Mouse (Mus musculus): Measurements from ENCODE around the gene Ciao2a. TPM values are rescaled to one million over a fixed set of nuclear protein-coding genes. Genes with fewer than 3 reads are reported as not detected.

Ciao2a gene
- total RNA-seq, 4 experiments from 2014 or later = 25.7 to 26.7 (median 26.5) TPM

DNA sequence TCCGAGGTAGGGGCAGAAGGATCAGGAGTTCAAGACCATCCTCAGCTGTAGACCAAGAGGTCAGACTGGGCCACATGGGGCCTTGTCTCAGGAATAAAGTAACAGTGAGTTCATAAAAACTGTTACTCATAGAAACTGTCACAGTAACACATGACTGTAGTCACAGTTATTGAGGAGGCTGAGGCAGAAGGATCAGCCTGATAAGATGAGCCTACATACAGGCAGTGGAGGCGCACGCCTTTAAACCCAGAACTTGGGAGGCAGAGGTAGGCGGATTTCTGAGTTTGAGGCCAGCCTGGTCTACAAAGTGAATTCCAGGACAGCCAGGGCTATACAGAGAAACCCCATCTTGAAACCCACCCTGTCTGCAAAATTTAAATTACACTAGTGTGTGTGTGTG lies 6.3 kb upstream of the Ciao2a start:
- no peak for DNase-seq (ENCODE audit: low spot score in 2 of 2)

DNA sequence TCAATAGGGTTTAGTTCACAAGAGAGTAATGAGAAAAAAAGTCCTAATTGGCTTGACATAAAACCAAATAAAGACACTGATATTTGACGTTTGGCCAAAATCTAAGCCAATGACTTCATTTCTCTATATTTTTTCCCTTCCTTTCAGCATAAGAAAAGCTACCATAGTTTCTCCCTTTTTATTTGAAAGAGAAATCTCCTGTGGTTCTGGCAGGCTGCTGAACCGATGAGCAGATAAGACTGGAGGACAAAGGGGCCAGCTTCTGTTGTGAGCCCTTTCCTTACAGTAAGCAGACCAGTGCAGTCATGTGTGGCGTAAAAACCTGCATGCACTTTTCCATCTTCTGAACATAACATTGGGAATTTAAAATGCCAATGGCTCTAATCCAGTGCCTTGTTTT lies 5.5 kb upstream of the Ciao2a start:
- no peak for DNase-seq (ENCODE audit: low spot score in 2 of 2)

GRCm38 (mm10) chr9:66121421-66121820 lies 5.0 kb upstream of the Ciao2a start:
- no peak for DNase-seq (ENCODE audit: low spot score in 2 of 2)

DNA sequence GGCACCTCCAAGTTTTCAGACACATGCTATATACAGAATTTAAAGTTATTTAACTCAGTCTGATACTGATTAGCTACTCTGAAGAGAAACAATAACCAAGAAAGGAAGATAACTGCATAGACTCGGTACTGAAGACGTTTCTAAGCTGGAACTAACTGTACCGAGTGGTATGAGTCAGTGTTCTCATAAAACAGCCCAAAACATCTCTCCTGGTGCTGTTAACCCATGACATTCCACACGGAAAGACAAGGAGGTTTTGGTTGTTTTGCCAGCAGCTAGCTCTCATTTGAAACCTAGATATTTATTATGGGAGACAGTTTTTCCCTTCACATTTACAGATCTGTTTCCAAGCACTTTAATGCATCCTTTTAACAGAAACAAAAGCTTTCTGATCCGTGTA lies 2.8 kb upstream of the Ciao2a start:
- no peak for DNase-seq (ENCODE audit: low spot score in 2 of 2)

DNA sequence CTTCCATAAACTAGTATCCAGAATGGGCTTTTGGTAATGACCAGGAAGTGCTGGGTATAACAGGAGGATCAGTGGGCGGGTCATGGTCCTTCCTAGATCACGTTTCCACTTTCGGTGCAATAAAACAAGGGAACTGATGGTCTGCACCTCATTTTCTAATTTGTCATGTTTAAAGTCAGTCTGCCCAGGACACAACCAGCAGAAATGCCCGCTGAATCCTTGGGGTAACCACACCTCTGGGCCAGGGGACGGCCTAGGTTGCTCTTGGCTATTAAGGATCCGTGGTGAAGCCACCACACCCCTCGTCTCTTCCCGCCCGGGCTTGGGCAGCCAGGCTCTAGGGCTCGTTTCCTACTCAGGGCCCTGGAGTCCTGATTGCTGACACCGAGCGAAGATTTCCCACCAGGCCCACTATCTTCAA lies 2.3 kb upstream of the Ciao2a start:
- DNase-seq (ENCODE audit: low spot score in 2 of 2) = no peak

GRCm38 (mm10) chr9:66124681-66125542 lies 1.5 kb upstream of the Ciao2a start:
- DNase-seq (ENCODE audit: low spot score in 2 of 2) = peak; percentile 85 to 96

- DNase-seq (ENCODE audit: low spot score in 2 of 2) = no peak
Measured at GRCm38 (mm10) chr9:66125543-66126455, 612 bp upstream of the Ciao2a start.

GRCm38 (mm10) chr9:66127193-66127546 lies 759 bp downstream of the Ciao2a start:
- no peak for DNase-seq (ENCODE audit: low spot score in 2 of 2)

- no peak for DNase-seq (ENCODE audit: low spot score in 2 of 2)
Measured at GRCm38 (mm10) chr9:66127884-66128283, 1.5 kb downstream of the Ciao2a start.

DNA sequence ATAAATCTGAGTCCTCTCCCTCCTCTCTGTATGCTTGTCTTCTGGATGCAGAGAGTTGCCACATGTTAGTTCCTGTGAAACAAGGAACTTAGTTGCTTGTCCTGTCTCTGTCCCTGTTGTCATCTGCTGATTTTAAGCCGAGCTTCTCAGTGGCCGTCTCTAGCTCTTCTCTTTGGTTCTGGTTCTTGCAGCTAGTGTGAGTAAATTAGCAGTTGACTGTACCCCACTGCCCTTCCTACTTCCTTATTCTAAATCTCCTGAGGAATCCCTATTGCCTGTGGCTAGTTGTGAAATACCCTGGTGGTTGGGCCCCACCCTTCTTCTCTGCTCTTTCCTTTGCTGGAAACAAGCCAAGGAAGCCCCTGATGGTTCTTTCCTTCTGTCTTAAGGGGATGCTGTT lies 5.1 kb downstream of the Ciao2a start:
- no peak for DNase-seq (ENCODE audit: low spot score in 2 of 2)

DNA sequence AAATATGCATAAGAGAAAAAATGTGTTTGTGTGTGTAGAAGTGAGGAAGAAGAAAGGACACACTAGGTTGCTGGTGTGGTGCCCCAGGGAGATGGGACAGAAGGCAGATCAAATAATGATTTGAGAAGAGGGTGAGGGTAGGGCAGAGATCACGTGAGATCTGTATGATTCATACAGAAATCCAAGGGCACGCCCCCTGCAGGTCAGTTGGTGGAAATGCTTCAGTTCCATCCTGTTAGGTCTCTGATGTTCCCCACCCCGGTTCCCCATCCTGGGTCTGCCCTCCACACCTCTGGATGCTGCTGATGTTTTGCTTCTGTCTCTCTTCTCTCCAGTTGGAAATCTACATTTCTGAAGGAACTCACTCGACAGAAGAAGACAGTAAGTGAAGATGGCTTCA lies 9.6 kb downstream of the Ciao2a start:
- no peak for DNase-seq (ENCODE audit: low spot score in 2 of 2)

- no peak for DNase-seq (ENCODE audit: low spot score in 2 of 2)
Measured at GRCm38 (mm10) chr9:66138193-66138592, 11.8 kb downstream of the Ciao2a start.

- DNase-seq (ENCODE audit: low spot score in 2 of 2) = no peak
Measured at GRCm38 (mm10) chr9:66142265-66142664, 15.9 kb downstream of the Ciao2a start.

DNA sequence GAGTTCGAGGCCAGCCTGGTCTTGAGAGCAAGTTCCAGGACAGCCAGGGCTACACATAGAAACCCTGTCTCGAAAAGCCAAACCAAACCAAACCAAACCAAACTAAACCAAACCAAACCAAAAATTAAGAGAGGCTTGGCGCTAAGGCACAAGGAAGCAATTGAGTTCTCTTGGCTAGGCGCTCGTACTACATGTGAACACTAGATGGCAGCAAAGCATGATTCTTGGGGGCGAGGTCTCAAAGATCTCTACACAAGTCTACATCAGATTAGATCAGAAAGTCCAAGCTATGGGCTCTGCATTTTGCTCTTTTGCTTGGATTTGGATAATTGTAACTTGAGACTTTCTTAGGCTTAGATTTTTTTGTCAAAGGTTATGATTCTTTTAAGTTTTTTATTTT lies 17.8 kb downstream of the Ciao2a start:
- DNase-seq (ENCODE audit: low spot score in 2 of 2) = peak; percentile 38 to 44

DNA sequence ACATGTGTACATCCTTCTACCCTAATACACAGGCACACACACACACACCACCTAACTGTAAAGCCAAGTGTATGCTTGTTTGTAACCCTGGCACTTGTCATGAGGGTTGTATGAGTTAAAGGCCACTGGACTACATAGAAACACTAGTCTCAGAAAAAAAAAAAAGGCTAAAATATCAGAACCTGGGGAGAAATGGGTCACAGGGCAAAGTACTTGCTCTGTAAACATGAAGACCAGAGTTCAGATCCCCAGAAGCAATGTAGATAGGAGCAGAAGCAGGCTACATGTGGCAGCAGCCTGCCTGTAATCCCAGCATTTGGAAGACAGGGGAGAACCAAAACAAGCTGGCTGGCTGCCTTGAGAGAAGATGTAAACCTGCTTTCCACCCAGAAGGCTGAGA lies 19.7 kb downstream of the Ciao2a start:
- DNase-seq (ENCODE audit: low spot score in 2 of 2) = no peak

GRCm38 (mm10) chr9:66152011-66152410 lies 25.6 kb downstream of the Ciao2a start:
- DNase-seq (ENCODE audit: low spot score in 2 of 2) = no peak

DNA sequence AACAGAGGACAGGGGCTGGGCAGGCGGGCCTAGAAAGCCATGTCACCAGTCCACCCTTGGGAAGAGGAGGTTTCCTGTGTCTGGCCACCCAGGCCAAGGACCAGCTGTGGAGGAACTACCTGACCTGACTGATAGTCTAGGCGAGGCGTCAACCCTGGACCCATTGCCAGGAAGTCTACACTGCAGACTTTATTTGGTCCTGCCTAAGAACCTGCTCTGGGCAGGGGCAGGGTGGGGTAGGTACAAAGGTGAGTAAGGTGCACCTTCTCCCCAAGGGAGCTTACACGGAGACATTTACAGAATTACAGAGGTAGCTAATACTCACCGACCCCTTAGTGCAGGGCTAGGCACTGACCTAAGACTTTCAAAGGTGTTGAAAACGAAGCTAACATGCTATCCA lies 27.2 kb downstream of the Ciao2a start:
- DNase-seq (ENCODE audit: low spot score in 2 of 2) = no peak

- no peak for DNase-seq (ENCODE audit: low spot score in 2 of 2)
Measured at GRCm38 (mm10) chr9:66154013-66154412, 27.6 kb downstream of the Ciao2a start.

GRCm38 (mm10) chr9:66155534-66155933 lies 29.1 kb downstream of the Ciao2a start:
- DNase-seq (ENCODE audit: low spot score in 2 of 2) = no peak

GRCm38 (mm10) chr9:66157958-66158830 lies 31.8 kb downstream of the Ciao2a start, which contains the start of gene Dapk2:
Gene Dapk2, plus strand, starts transcription at chr9:66158223.
- DNase-seq (ENCODE audit: low spot score in 2 of 2) = peak; percentile 20 to 21

DNA sequence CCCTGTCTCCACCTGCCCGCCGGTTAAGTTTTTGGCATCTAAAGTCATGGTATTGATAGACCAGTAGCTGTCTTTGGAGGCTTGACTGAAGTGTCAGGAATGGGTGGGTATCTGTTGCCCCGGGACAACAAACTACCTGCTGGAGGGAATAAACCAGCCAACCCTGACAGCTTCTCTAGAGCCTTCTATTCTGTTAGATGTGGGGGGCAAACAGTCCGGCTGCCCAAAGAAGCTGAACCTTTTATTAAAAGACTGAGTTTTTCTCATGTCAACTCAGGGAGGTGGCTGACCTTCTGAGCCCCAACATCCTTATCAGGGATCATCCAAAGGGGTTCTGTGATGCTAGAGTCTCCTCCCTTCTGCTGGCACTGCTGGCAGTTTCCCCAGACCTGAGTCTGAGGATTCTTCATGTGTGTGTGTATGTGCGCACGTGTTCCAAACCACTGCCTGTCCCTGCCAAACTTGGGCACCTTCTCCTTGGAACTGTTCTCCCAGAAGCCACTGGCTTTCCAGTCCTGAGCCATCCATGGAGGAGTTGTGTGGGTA lies 32.5 kb downstream of the Ciao2a start:
- DNase-seq (ENCODE audit: low spot score in 2 of 2) = no peak
